Mouse (Mus musculus) liver, embryonic 14.5 days (tissue): ENCODE measurements at regions not wholly inside any gene's neighbourhood (a gene's known extent, or its start where the extent isn't known, plus 50 kb on each side); places are given as distances from the start of the nearest gene placed in this dataset.

Experiments
- CTCF ChIP-seq: IDR thresholded peaks from 2 replicates; pipeline ENCODE4 v1.5.1; 2016; ENCODE audit warnings: antibody characterized with exemption, low read depth, control low read depth
- EP300 ChIP-seq: IDR thresholded peaks from 2 replicates; pipeline ENCODE4 v1.6.1; 2016; ENCODE audit warnings: antibody characterized with exemption, low read depth

GRCm38 (mm10) chr8:34574009-34574408, 462.5 kb upstream of the Gm10131 start:
- TF ChIP-seq CTCF = no peak
- no peak for TF ChIP-seq EP300
